Mouse (Mus musculus) ES-Bruce4 (cell line): ENCODE measurements around the gene Oma1. TPM values are rescaled to one million over a fixed set of nuclear protein-coding genes. Genes with fewer than 3 reads are reported as not detected.

Experiments used
- H3K27ac ChIP-seq: 2 replicates; pipeline ENCODE4 v1.5.1; 2012; ENCODE audit warnings: low read length, inconsistent platforms; ENCODE audit not compliant: insufficient read depth
- H3K27me3 ChIP-seq: 2 replicates; pipeline ENCODE4 v1.6.1; 2012; ENCODE audit warnings: mild to moderate bottlenecking, low read length, inconsistent platforms; ENCODE audit not compliant: control insufficient read depth, poor library complexity, insufficient read depth, severe bottlenecking
- H3K36me3 ChIP-seq: 2 replicates; pipeline ENCODE4 v1.6.1; 2012; ENCODE audit warnings: inconsistent platforms, mild to moderate bottlenecking, low read length, moderate library complexity; ENCODE audit not compliant: control insufficient read depth, poor library complexity, insufficient read depth, severe bottlenecking
- H3K4me1 ChIP-seq: one replicate; pipeline ENCODE4 v1.8.1; 2011; ENCODE audit warnings: low read length; ENCODE audit not compliant: control insufficient read depth, insufficient read depth
- H3K4me3 ChIP-seq: 2 replicates; pipeline ENCODE4 v1.5.1; 2011; ENCODE audit warnings: low read depth, mild to moderate bottlenecking, low read length
- H3K9ac ChIP-seq: 2 replicates; pipeline ENCODE4 v1.6.1; 2012; ENCODE audit warnings: low read depth, mild to moderate bottlenecking, inconsistent platforms; ENCODE audit not compliant: poor library complexity, severe bottlenecking
- H3K9me3 ChIP-seq: replicated peaks from 2 replicates; pipeline ENCODE4 v1.6.1; 2012; ENCODE audit warnings: mild to moderate bottlenecking, low read length, inconsistent platforms; ENCODE audit not compliant: control insufficient read depth, poor library complexity, insufficient read depth, severe bottlenecking
- CTCF ChIP-seq: IDR thresholded peaks from one replicate; pipeline ENCODE4 v1.8.1; 2011; ENCODE audit warnings: low read depth, low read length
- EP300 ChIP-seq: IDR thresholded peaks from 2 replicates; pipeline ENCODE4 v1.6.1; 2011; ENCODE audit warnings: low read depth, low read length; ENCODE audit not compliant: insufficient read depth
- POLR2A ChIP-seq: IDR thresholded peaks from one replicate; pipeline ENCODE4 v1.8.1; 2011; ENCODE audit warnings: low read length; ENCODE audit not compliant: insufficient read depth
- polyA plus RNA-seq: library from polyadenylated mRNA; stranded (reverse); fragments of >200 nt; gene quantifications from 2 replicates; pipeline ENCODE4 v1.2.4, GENCODE M21; 2011; ENCODE audit warnings: low read depth; ENCODE audit not compliant: missing spikeins, insufficient read depth, insufficient read length

Oma1 gene
- polyA plus RNA-seq, 1 experiment, result 18.0 TPM

DNA sequence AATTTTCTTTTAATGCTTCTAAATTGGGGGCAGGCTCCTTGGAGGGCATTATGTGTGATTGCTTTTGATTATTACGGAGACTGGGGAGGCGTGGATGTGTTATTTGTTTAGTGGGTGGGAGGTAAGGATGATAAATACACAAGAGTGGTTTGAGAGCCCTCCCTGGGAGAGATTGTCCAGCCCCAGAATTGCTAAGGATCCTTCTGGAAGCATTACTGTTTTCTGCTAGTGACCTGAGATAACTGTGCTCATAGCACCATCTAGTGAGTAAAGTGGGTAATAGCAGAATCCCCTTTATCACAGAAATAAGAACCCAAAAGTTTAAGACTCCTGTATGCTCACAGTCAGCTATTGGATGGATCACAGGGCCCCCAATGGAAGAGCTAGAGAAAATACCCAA, 32.4 kb downstream of the Oma1 start:
- Histone ChIP-seq H3K4me3 (no peak overlapping the region), H3K36me3 (no peaks in the 10 kb centered on the region), H3K27me3 (no peaks in the 10 kb centered on the region), H3K9ac (no peak overlapping the region), H3K4me1 (no peaks in the 10 kb centered on the region), H3K9me3 (no peaks in the 10 kb centered on the region), H3K27ac (no peak overlapping the region)
- no peak for TF ChIP-seq CTCF
- TF ChIP-seq POLR2A, result no peak
- no peak for TF ChIP-seq EP300

DNA sequence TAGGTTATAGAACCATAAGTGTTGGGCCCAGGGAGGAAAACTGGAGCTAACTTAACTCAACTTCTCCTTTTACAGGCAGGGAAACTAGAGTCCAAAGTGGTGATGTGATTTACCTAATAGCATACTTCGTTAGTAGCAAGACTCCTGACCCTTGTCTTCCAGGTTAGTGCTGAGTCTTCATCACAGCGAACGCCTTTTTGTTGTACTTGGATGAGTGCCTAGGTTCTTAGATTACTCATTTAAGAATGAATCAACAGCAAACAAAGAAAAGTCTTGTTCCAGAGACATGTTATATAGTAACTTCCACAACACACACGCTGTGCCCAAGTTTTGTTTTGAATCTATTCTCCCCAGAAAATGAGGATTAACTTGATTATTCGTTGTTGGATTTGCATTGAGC, 33.2 kb downstream of the Oma1 start:
- H3K36me3 ChIP-seq, result no peaks in the 10 kb centered on the region
- H3K4me1 ChIP-seq, result no peaks in the 10 kb centered on the region
- no peaks in the 10 kb centered on the region for H3K9me3 ChIP-seq
- no peak for TF ChIP-seq CTCF
- no peak for TF ChIP-seq EP300
- TF ChIP-seq POLR2A, result no peak
- H3K27me3 ChIP-seq, result no peaks in the 10 kb centered on the region
- H3K9ac ChIP-seq, result no peak overlapping the region
- no peak overlapping the region for H3K4me3 ChIP-seq
- no peak overlapping the region for H3K27ac ChIP-seq

DNA sequence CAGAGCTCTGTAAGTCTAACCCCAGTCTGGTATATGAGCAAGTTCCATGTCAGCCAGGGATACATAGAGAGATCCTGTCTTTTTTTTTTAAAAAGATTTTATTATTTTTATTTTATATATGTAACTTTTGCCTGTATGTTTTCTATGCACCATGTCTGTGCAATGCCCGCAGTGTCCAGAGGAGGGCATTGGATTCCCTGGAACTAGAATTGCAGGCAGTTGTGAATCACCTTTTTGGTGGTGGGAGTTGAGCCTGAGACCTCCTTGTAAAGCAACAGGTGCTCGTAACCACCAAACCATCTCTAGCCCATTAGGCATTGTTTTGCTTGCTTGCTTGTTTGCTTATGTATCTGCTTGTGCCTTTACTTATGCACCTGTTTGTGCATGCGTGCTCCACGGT, 35.6 kb downstream of the Oma1 start:
- Histone ChIP-seq H3K36me3 (no peaks in the 10 kb centered on the region), H3K9ac (no peak overlapping the region), H3K27me3 (no peaks in the 10 kb centered on the region), H3K4me1 (no peaks in the 10 kb centered on the region), H3K9me3 (no peaks in the 10 kb centered on the region), H3K27ac (no peak overlapping the region), H3K4me3 (no peak overlapping the region)
- TF ChIP-seq CTCF (peak; percentile 38), EP300 (no peak), POLR2A (no peak)

DNA sequence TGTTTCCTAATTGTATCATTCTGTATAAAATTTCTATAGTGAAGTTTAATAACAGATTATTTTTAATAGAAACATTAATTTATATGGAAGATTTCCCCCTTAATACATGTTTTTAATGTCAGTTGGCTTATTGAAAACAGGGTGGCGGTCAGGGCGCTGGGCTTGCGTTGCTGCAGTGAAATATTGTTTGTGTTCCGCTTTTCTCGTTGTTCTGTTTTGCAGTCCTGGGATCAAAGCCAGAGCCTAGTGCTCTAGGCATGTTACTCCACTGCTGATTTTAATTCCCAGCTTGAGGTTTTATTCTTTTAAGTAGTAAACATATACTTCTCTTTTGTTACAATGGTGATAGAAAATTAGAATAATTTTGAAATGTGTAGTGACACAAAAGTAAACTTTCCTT, 39.3 kb downstream of the Oma1 start:
- no peak overlapping the region for H3K4me3 ChIP-seq
- H3K9ac ChIP-seq, result no peak overlapping the region
- TF ChIP-seq CTCF, result no peak
- no peak for TF ChIP-seq EP300
- no peak for TF ChIP-seq POLR2A
- H3K27ac ChIP-seq, result no peak overlapping the region
- H3K36me3 ChIP-seq, result no peaks in the 10 kb centered on the region; the same call in 1 of the 2 replicates
- H3K9me3 ChIP-seq, result no peaks in the 10 kb centered on the region
- no peaks in the 10 kb centered on the region for H3K4me1 ChIP-seq
- no peaks in the 10 kb centered on the region for H3K27me3 ChIP-seq

DNA sequence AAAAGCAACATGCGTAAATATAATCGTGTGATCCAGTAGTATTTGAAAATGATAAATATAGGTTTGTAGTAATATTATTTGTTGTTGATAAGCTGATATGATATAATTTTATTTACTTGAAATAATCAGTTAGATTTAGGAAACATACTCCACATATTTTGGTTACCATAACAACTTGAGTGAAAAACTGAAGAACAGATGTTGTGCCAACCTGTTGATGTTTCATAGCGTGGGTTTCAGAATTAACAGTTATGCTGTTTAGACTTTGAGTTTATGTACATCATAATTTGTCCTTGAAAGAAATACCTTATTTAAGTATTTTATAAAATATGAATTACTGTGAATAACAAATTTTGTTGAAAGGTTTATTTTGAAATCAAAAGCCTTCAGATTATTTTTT, 43.8 kb downstream of the Oma1 start:
- no peak overlapping the region for H3K4me3 ChIP-seq
- no peaks in the 10 kb centered on the region for H3K4me1 ChIP-seq
- no peaks in the 10 kb centered on the region; the same call in 1 of the 2 replicates for H3K36me3 ChIP-seq
- no peak overlapping the region for H3K9ac ChIP-seq
- no peaks in the 10 kb centered on the region for H3K27me3 ChIP-seq
- no peak overlapping the region for H3K27ac ChIP-seq
- TF ChIP-seq CTCF, result no peak
- TF ChIP-seq EP300, result no peak
- no peak for TF ChIP-seq POLR2A
- H3K9me3 ChIP-seq, result no peaks in the 10 kb centered on the region

DNA sequence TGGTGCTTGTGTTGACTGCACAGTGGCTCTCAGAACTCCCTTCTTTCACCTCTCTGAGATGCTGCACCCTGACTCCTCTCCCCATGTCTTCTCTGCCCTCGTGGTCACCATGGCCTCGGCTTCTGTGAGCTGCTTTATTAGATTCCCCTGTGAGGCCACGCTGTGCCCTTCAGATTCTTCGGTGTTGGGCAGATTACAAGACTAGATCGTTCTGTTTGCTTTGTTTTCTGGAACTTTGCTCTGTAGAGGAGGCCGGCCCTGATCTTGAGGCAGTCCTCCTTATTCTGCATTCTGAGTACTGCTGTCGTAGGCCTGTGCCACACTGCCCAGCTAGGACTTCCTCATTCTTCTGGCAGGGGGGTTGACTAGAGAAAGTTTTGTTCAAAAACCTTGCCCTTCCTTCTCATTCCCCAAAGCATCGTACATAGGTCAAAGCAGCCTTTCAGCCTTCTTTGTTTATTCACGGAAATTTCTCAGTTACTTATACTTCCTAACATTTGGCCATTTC, 45.4 kb downstream of the Oma1 start:
- no peak for TF ChIP-seq EP300
- no peak for TF ChIP-seq CTCF
- no peak for TF ChIP-seq POLR2A
- no peaks in the 10 kb centered on the region for H3K27me3 ChIP-seq
- no peaks in the 10 kb centered on the region; the same call in 1 of the 2 replicates for H3K36me3 ChIP-seq
- no peaks in the 10 kb centered on the region for H3K9me3 ChIP-seq
- H3K27ac ChIP-seq, result no peak overlapping the region
- H3K9ac ChIP-seq, result no peak overlapping the region
- no peaks in the 10 kb centered on the region for H3K4me1 ChIP-seq
- H3K4me3 ChIP-seq, result no peak overlapping the region
